Mouse (Mus musculus): ENCODE results near the gene Mtor.

Gene Mtor

GRCm38 (mm10) chr4:148596731-148597130 lies 148.3 kb downstream of the Mtor start:
- no peak for DNase-seq (ENCODE audit: low spot score)

- DNase-seq (ENCODE audit: low spot score) = no peak
Observed at GRCm38 (mm10) chr4:148598826-148599225, 150.4 kb downstream of the Mtor start.

GRCm38 (mm10) chr4:148600316-148600715 lies 151.9 kb downstream of the Mtor start:
- DNase-seq (ENCODE audit: low spot score) = no peak

- no peak for DNase-seq (ENCODE audit: low spot score)
Observed at GRCm38 (mm10) chr4:148601871-148602270, 153.5 kb downstream of the Mtor start.

- DNase-seq (ENCODE audit: low spot score) = no peak
Observed at GRCm38 (mm10) chr4:148602357-148603120, 154.1 kb downstream of the Mtor start, which contains the start of gene Masp2. Gene Masp2, plus strand, starts transcription at chr4:148602554.

GRCm38 (mm10) chr4:148603376-148604139 lies 155.1 kb downstream of the Mtor start:
- DNase-seq (ENCODE audit: low spot score) = no peak

- no peak for DNase-seq (ENCODE audit: low spot score)
Observed at GRCm38 (mm10) chr4:148604141-148604540, 155.7 kb downstream of the Mtor start.

- peak; percentile 24 for DNase-seq (ENCODE audit: low spot score)
Observed at GRCm38 (mm10) chr4:148604541-148605165, 156.2 kb downstream of the Mtor start.
